Comparison of ENCODE assay signal across 21 mouse cellular contexts in genomic region chr4:156209963-156210635, GRCm38 (mm10). TPM values are rescaled to one million over a fixed set of nuclear protein-coding genes. Genes with fewer than 3 reads are reported as not detected.
"Had no signal": no experiment of that assay in that cellular context is flagged by ENCODE, and none has a peak within 500 bp of the region (broad histone marks: within the 10 kb centered on the region; RNA-seq: fewer than 3 reads in every experiment).

No protein-coding gene starts in this region.

- H3K27ac ChIP-seq: kidney, postnatal 0 days; layer of hippocampus, adult 2 months; limb, embryonic 10.5 days; limb, embryonic 13.5 days; liver, embryonic 14.5 days; macrophage; stomach, postnatal 0 days had no signal

- ATAC-seq: lung, postnatal 0 days had no signal

- H3K9ac ChIP-seq: limb, embryonic 13.5 days; liver, embryonic 14.5 days; lung, embryonic 14.5 days had no signal

- H3K4me2 ChIP-seq: limb, embryonic 13.5 days; lung, embryonic 14.5 days; midbrain, embryonic 11.5 days had no signal

- H3K4me3 ChIP-seq: layer of hippocampus, adult 2 months; limb, embryonic 10.5 days; limb, embryonic 13.5 days had no signal

- H3K9me3 ChIP-seq: limb, embryonic 10.5 days; limb, embryonic 13.5 days had no signal

- H3K4me1 ChIP-seq: limb, embryonic 10.5 days; limb, embryonic 13.5 days had no signal

- DNase-seq: kidney, adult 2 months; kidney, postnatal 25 days; layer of hippocampus, adult 9-11 months; lung, embryonic 14.5 days; midbrain, embryonic 14.5 days; right cerebral cortex, adult 18-20 months; right cerebral cortex, postnatal 14 days; right cerebral cortex, postnatal 4 days; thymus, postnatal 36 days had no signal

- H3K36me3 ChIP-seq: limb, embryonic 10.5 days; limb, embryonic 13.5 days had no signal

RNA-seq across cellular contexts. Expression of gene Perm1, which starts 5.6 kb away (rescaled TPM):
- total RNA-seq: megakaryocyte-erythroid progenitor cell, adult 5-6 weeks had no signal

RNA-seq across cellular contexts. Expression of gene Isg15, which starts 9.5 kb away (rescaled TPM):
- polyA plus RNA-seq: kidney, embryonic 14.5 days; lung, embryonic 14.5 days; neural tube, embryonic 11.5 days had no signal
